Mouse (Mus musculus) midbrain, embryonic 11.5 days (tissue): ENCODE measurements at regions not wholly inside any gene's neighbourhood (a gene's known extent, or its start where the extent isn't known, plus 50 kb on each side); places are given as distances from the start of the nearest gene placed in this dataset.

Source experiments
- ATAC-seq: fragments of 200-750 bp; cut with Nextera tagmentation; 2 replicates; pipeline ENCODE4 v1.8.0; 2017; ENCODE audit warnings: moderate TSS enrichment, moderate library complexity; ENCODE audit not compliant: low FRiP score
- DNase-seq: peaks from one replicate; pipeline ENCODE4 v3.0.0; 2015; ENCODE audit warnings: low spot score; ENCODE audit errors: missing footprints
- H3K27ac ChIP-seq: fragments of 300-500 bp; sonication (generic); 2 replicates; pipeline ENCODE4 v1.5.1; 2014; ENCODE audit warnings: low read depth, low read length
- H3K27me3 ChIP-seq: fragments of 300-500 bp; sonication (generic); 2 replicates; pipeline ENCODE4 v1.6.1; 2014; ENCODE audit warnings: mild to moderate bottlenecking, low read length, moderate library complexity, mixed read lengths; ENCODE audit not compliant: control insufficient read depth, insufficient read depth
- H3K36me3 ChIP-seq: fragments of 300-500 bp; sonication (generic); 2 replicates; pipeline ENCODE4 v1.6.1; 2014; ENCODE audit warnings: mild to moderate bottlenecking, low read length, moderate library complexity, mixed read lengths; ENCODE audit not compliant: control insufficient read depth, insufficient read depth
- H3K4me1 ChIP-seq: fragments of 300-500 bp; sonication (generic); 2 replicates; pipeline ENCODE4 v1.6.1; 2014; ENCODE audit warnings: low read length; ENCODE audit not compliant: control insufficient read depth, insufficient read depth
- H3K4me2 ChIP-seq: fragments of 300-500 bp; sonication (generic); 2 replicates; pipeline ENCODE4 v1.6.1; 2014; ENCODE audit warnings: mild to moderate bottlenecking, moderate library complexity
- H3K4me3 ChIP-seq: fragments of 300-500 bp; sonication (generic); 2 replicates; pipeline ENCODE4 v1.5.1; 2014; ENCODE audit warnings: low read depth, low read length
- H3K9ac ChIP-seq: fragments of 300-500 bp; sonication (generic); 2 replicates; pipeline ENCODE4 v1.6.1; 2014; ENCODE audit warnings: low read length
- H3K9me3 ChIP-seq: fragments of 300-500 bp; sonication (generic); 2 replicates; pipeline ENCODE4 v1.6.1; 2016; ENCODE audit warnings: low read length; ENCODE audit not compliant: control insufficient read depth
- WGBS: fragments of 180-500 bp; shearing (Covaris S2); extraction: QIAGEN DNeasy Blood & Tissue Kit; methylation state at CpG from one replicate; pipeline ENCODE4 v1.1.7; 2014; 5-methylcytosine and 5-hydroxymethylcytosine counted together

GRCm38 (mm10) chr11:6987105-6987504, 76.2 kb upstream of the Adcy1 start:
- ATAC-seq (no peak), DNase-seq (no peak)
- no peak overlapping the region for H3K9ac ChIP-seq
- no peak overlapping the region for H3K27ac ChIP-seq
- H3K4me1 ChIP-seq, result peaks cover 4% of the 10 kb centered on the region; the same call in 1 of the 2 replicates
- 83% methylated on average over 1 of the region's 1 CpGs for WGBS
- no peak overlapping the region for H3K4me3 ChIP-seq
- no peaks in the 10 kb centered on the region for H3K27me3 ChIP-seq
- no peaks in the 10 kb centered on the region for H3K36me3 ChIP-seq
- no peaks in the 10 kb centered on the region for H3K9me3 ChIP-seq
- no peak overlapping the region for H3K4me2 ChIP-seq

DNA sequence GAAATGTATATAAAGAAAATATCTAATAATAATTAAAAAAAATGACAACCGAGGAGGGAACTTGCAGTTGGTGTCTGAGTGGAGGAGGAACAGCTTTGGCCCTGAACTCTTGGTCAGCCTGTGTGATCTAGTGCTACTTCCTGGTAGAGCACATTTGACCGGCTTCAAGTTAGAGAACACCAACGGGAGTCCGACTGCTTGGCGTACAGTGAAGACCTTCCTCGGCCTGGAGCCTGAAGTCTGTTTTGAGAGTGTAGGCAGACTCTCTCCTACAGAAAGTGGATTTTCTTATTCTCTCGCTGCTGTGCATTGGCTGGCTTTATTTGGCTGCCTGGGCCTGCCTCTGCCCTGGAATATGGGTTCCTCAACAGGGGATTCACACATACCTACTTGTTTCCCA, 81.2 kb upstream of the Adcy1 start:
- no peaks in the 10 kb centered on the region for H3K36me3 ChIP-seq
- 85% methylated on average over 7 of the region's 7 CpGs for WGBS
- no peak overlapping the region for H3K9ac ChIP-seq
- no peak overlapping the region for H3K4me2 ChIP-seq
- H3K9me3 ChIP-seq, result no peaks in the 10 kb centered on the region
- H3K27me3 ChIP-seq, result no peaks in the 10 kb centered on the region
- H3K27ac ChIP-seq, result no peak overlapping the region
- ATAC-seq, result no peak
- H3K4me3 ChIP-seq, result no peak overlapping the region
- H3K4me1 ChIP-seq, result no peaks in the 10 kb centered on the region
- no peak for DNase-seq

GRCm38 (mm10) chr11:6979656-6980055, 83.6 kb upstream of the Adcy1 start:
- Histone ChIP-seq H3K36me3 (no peaks in the 10 kb centered on the region), H3K9me3 (no peaks in the 10 kb centered on the region), H3K27ac (no peak overlapping the region), H3K4me1 (no peaks in the 10 kb centered on the region), H3K27me3 (no peaks in the 10 kb centered on the region), H3K9ac (no peak overlapping the region), H3K4me2 (no peak overlapping the region), H3K4me3 (no peak overlapping the region)
- ATAC-seq (no peak), DNase-seq (no peak)
- 88% methylated on average over 3 of the region's 3 CpGs for WGBS

DNA sequence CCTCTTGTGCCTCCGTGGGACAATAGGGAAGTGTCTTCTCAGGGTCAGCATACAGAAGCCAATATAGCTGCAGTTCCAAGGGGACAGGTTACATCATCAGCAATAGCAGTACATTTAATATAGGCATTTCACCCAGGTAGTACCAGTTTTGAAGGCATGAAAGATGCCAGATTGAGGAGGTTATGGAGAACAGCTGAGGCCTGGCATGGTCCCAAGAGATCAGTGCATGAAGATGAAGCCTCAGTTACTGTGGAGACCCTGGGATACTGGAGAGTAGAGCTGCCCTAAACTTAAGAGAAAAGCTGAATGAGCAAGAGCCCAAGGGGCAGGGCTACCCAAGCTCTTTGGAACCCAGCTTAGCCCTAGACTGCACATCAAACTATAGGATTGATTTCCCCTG, 94.1 kb upstream of the Adcy1 start:
- DNase-seq (no peak), ATAC-seq (no peak)
- no peak overlapping the region for H3K4me3 ChIP-seq
- 41% methylated on average over 1 of the region's 1 CpGs for WGBS
- H3K4me1 ChIP-seq, result no peaks in the 10 kb centered on the region
- H3K4me2 ChIP-seq, result no peak overlapping the region
- no peak overlapping the region for H3K27ac ChIP-seq
- no peak overlapping the region for H3K9ac ChIP-seq
- no peaks in the 10 kb centered on the region for H3K27me3 ChIP-seq
- H3K9me3 ChIP-seq, result no peaks in the 10 kb centered on the region
- no peaks in the 10 kb centered on the region for H3K36me3 ChIP-seq

- Histone ChIP-seq H3K27ac (no peak overlapping the region), H3K4me1 (no peaks in the 10 kb centered on the region), H3K36me3 (no peaks in the 10 kb centered on the region), H3K4me3 (no peak overlapping the region), H3K9ac (no peak overlapping the region), H3K4me2 (no peak overlapping the region), H3K9me3 (no peaks in the 10 kb centered on the region), H3K27me3 (no peaks in the 10 kb centered on the region)
- DNase-seq (no peak), ATAC-seq (no peak)
- WGBS, result 85% methylated on average over 5 of the region's 5 CpGs
These were observed 96.3 kb upstream of the Adcy1 start for GRCm38 (mm10) chr11:6966968-6967367.

DNA sequence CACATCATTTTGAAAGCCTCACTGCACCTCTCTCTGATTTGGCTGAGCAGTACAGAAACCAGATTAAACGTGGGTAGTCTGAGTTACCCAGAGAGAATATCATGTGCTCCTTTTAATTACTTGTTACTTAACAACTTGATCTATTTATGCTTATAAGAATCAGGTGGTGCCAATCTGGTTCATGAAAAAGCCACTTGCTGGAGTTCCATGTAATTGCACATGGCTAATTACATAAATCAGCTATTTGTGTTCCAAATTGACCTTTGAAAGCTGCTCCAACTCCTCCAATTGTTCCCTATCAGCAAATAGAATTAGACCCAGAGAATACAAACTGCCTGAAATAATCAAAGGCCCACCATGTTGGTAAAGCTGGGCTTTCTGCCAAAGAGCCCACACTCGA, 98.8 kb upstream of the Adcy1 start:
- Histone ChIP-seq H3K4me3 (no peak overlapping the region), H3K4me1 (no peaks in the 10 kb centered on the region), H3K9ac (no peak overlapping the region), H3K9me3 (no peaks in the 10 kb centered on the region), H3K36me3 (no peaks in the 10 kb centered on the region), H3K4me2 (no peak overlapping the region), H3K27me3 (no peaks in the 10 kb centered on the region), H3K27ac (no peak overlapping the region)
- ATAC-seq (no peak), DNase-seq (no peak)
- 75% methylated on average over 2 of the region's 2 CpGs for WGBS

GRCm38 (mm10) chr11:6963600-6963999, 99.7 kb upstream of the Adcy1 start:
- Histone ChIP-seq H3K27me3 (no peaks in the 10 kb centered on the region), H3K9ac (no peak overlapping the region), H3K27ac (no peak overlapping the region), H3K4me2 (no peak overlapping the region), H3K9me3 (no peaks in the 10 kb centered on the region), H3K36me3 (no peaks in the 10 kb centered on the region), H3K4me1 (no peaks in the 10 kb centered on the region), H3K4me3 (no peak overlapping the region)
- ATAC-seq, result no peak
- 80% methylated on average over 3 of the region's 3 CpGs for WGBS
- DNase-seq, result no peak

GRCm38 (mm10) chr11:6962786-6963575, 100.3 kb upstream of the Adcy1 start:
- Histone ChIP-seq H3K27me3 (no peaks in the 10 kb centered on the region), H3K4me1 (no peaks in the 10 kb centered on the region), H3K9me3 (no peaks in the 10 kb centered on the region), H3K4me3 (no peak overlapping the region), H3K4me2 (no peak overlapping the region), H3K9ac (no peak overlapping the region), H3K36me3 (no peaks in the 10 kb centered on the region), H3K27ac (no peak overlapping the region)
- ATAC-seq, result no peak
- 97% methylated on average over 1 of the region's 1 CpGs for WGBS
- no peak for DNase-seq

DNA sequence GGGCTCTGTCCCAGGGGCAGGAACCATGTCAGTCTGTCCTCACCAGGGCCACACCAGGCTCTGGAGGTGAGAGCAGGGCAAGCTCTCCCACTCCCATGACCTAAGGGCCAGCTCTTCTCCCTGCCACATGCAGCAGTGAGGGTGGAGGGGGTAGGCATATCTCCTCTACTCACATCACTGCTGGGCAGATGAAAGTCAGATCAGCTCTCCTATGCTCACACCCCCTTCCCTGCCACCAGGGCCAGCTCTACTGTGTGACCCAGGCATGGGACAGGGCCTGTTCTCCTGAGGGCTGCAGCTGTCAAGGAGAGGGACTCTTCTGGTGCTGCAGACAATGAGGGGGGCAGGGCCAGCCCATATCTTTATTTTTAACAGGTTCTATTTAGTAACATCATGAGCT, 101.0 kb upstream of the Adcy1 start:
- no peak overlapping the region for H3K4me2 ChIP-seq
- H3K9ac ChIP-seq, result no peak overlapping the region
- H3K36me3 ChIP-seq, result no peaks in the 10 kb centered on the region
- no peak overlapping the region for H3K27ac ChIP-seq
- H3K4me1 ChIP-seq, result no peaks in the 10 kb centered on the region
- no peaks in the 10 kb centered on the region for H3K27me3 ChIP-seq
- DNase-seq (no peak), ATAC-seq (no peak)
- H3K4me3 ChIP-seq, result no peak overlapping the region
- no peaks in the 10 kb centered on the region for H3K9me3 ChIP-seq
